Mouse (Mus musculus): ENCODE data around the gene Rrnad1. TPM values are rescaled to one million over a fixed set of nuclear protein-coding genes. Genes with fewer than 3 reads are reported as not detected.
"Not testable (repeated sequence)": the region's sequence is repeated elsewhere in the genome, so short reads cannot be mapped to it uniquely, and the experiment has no call there.

Rrnad1 gene
- polyA plus RNA-seq, 1 experiment from 2014 or later, result 13.6 TPM

GRCm38 (mm10) chr3:87913491-87913890, 17.0 kb downstream of the Rrnad1 start:
- Histone ChIP-seq H3K4me2 (no peak overlapping the region), H3K27ac (ENCODE audit: poor library complexity, severe bottlenecking) (no peak overlapping the region), H3K9me3 (replicated peaks) (no peaks in the 10 kb centered on the region), H3K27me3 (replicated peaks) (no peaks in the 10 kb centered on the region), H3K36me3 (peaks cover 49% of the 10 kb centered on the region), H3K4me1 (replicated peaks) (peaks cover 35% of the 10 kb centered on the region), H3K9ac (no peak overlapping the region), H3K4me3 (no peak overlapping the region)
- no peak for ATAC-seq (ENCODE audit: insufficient number of reproducible peaks, low FRiP score)
- WGBS, result 85% methylated on average over 7 of the region's 7 CpGs

GRCm38 (mm10) chr3:87910573-87911141, 19.9 kb downstream of the Rrnad1 start:
- peak overlapping the region; percentile 65 for H3K9ac ChIP-seq
- peaks cover 46% of the 10 kb centered on the region for H3K4me1 ChIP-seq (replicated peaks)
- WGBS, result 9% methylated on average over 12 of the region's 12 CpGs
- no peaks in the 10 kb centered on the region for H3K9me3 ChIP-seq (replicated peaks)
- peak overlapping the region; percentile 95 for H3K27ac ChIP-seq (ENCODE audit: poor library complexity, severe bottlenecking)
- peaks cover 29% of the 10 kb centered on the region for H3K36me3 ChIP-seq
- H3K27me3 ChIP-seq (replicated peaks), result no peaks in the 10 kb centered on the region
- H3K4me2 ChIP-seq, result peak overlapping the region; percentile 94
- ATAC-seq (ENCODE audit: insufficient number of reproducible peaks, low FRiP score), result peak; percentile 34; the same call in 1 of the 2 replicates
- peak overlapping the region; percentile 50 for H3K4me3 ChIP-seq

DNA sequence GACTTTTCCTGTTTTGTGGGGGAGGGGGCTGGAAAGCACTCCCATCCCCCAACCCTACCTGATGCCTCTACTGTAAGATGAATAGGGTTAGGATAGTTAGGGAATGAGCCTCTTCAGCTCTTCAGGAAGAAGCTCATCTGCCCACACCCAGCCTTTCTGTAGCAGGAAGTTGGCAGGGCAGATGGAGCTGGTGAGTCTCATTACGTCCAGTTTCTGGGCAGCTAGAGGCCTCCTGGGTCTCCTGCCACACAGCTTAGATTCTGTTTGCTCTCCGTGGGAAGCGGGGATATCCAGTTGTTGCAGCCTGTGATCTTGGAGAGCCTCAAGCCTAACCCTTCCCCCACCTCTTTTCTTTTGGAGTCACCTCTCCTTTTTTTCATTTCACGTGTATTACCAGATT, 20.6 kb downstream of the Rrnad1 start:
- H3K9me3 ChIP-seq (replicated peaks), result no peaks in the 10 kb centered on the region
- peaks cover 46% of the 10 kb centered on the region for H3K4me1 ChIP-seq (replicated peaks)
- peak overlapping the region; percentile 65 for H3K9ac ChIP-seq
- peak overlapping the region; percentile 94 for H3K4me2 ChIP-seq
- H3K4me3 ChIP-seq, result peak overlapping the region; percentile 50
- no peak for ATAC-seq (ENCODE audit: insufficient number of reproducible peaks, low FRiP score)
- peaks cover 21% of the 10 kb centered on the region for H3K36me3 ChIP-seq
- H3K27ac ChIP-seq (ENCODE audit: poor library complexity, severe bottlenecking), result peak overlapping the region; percentile 95
- 10% methylated on average over 4 of the region's 4 CpGs for WGBS
- no peaks in the 10 kb centered on the region for H3K27me3 ChIP-seq (replicated peaks)

DNA sequence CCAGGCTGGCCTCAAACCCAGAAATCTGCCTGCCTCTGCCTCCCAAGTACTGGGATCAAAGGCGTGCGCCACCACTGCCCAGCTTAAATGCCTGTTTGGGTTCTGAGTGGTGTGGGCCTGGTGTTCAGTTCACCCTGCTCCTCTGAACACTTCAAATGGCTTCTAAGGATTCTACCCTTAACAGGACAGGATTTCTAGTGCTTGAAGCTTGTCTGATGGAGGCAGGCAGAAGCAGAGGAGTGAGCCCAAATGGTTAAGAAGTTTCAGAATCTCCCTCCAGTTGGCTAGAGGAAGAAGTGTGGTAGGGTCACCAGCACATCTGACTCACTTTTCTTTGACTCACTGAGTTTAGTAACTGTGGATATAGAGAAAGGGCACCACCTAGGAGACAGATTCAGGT, 21.1 kb downstream of the Rrnad1 start:
- H3K4me1 ChIP-seq (replicated peaks), result peaks cover 46% of the 10 kb centered on the region
- peak overlapping the region; percentile 95 for H3K27ac ChIP-seq (ENCODE audit: poor library complexity, severe bottlenecking)
- no peaks in the 10 kb centered on the region for H3K9me3 ChIP-seq (replicated peaks)
- 73% methylated on average over 2 of the region's 2 CpGs for WGBS
- peak overlapping the region; percentile 44; the same call in 1 of the 2 replicates for H3K9ac ChIP-seq
- H3K27me3 ChIP-seq (replicated peaks), result no peaks in the 10 kb centered on the region
- peaks cover 16% of the 10 kb centered on the region for H3K36me3 ChIP-seq
- no peak overlapping the region for H3K4me3 ChIP-seq
- no peak for ATAC-seq (ENCODE audit: insufficient number of reproducible peaks, low FRiP score)
- H3K4me2 ChIP-seq, result peak overlapping the region; percentile 94

DNA sequence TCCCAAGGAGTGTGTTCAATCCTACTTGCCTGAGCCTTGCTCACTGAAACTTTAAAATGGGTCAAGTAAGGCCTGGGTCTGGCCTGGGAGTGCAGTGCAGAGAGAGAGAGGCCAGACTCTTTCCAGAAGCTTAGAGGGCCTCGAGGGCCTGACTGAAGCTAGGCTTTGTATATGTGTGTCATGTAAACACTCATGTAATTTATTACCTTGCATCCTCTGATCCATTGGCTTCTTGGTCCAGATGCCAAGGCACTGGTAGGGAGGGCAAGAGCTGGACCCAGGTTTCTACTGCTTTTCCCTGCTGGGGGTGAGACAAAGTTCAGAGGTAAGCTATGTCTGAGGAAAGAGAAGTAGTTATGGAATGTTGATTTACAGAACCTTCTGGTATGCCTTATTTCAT, 22.6 kb downstream of the Rrnad1 start:
- Histone ChIP-seq H3K9ac (peak overlapping the region; percentile 95), H3K4me2 (peak overlapping the region; percentile 94), H3K36me3 (peaks cover 1% of the 10 kb centered on the region; the same call in 1 of the 2 replicates), H3K4me1 (replicated peaks) (peaks cover 46% of the 10 kb centered on the region), H3K27ac (ENCODE audit: poor library complexity, severe bottlenecking) (peak overlapping the region; percentile 95), H3K4me3 (peak overlapping the region; percentile 74), H3K9me3 (replicated peaks) (no peaks in the 10 kb centered on the region), H3K27me3 (replicated peaks) (no peaks in the 10 kb centered on the region)
- 3% methylated on average over 1 of the region's 1 CpGs for WGBS
- ATAC-seq (ENCODE audit: insufficient number of reproducible peaks, low FRiP score), result no peak

GRCm38 (mm10) chr3:87906981-87907857, 23.3 kb downstream of the Rrnad1 start:
- WGBS, result under 1% methylated on average over 27 of the region's 27 CpGs
- peak; percentile 10; the same call in 1 of the 2 replicates for ATAC-seq (ENCODE audit: insufficient number of reproducible peaks, low FRiP score)
- Histone ChIP-seq H3K27me3 (replicated peaks) (no peaks in the 10 kb centered on the region), H3K9me3 (replicated peaks) (no peaks in the 10 kb centered on the region), H3K4me1 (replicated peaks) (peaks cover 43% of the 10 kb centered on the region), H3K9ac (peak overlapping the region; percentile 95), H3K27ac (ENCODE audit: poor library complexity, severe bottlenecking) (peak overlapping the region; percentile 95), H3K36me3 (no peaks in the 10 kb centered on the region), H3K4me3 (peak overlapping the region; percentile 74), H3K4me2 (peak overlapping the region; percentile 94)

GRCm38 (mm10) chr3:87906601-87906980, 23.9 kb downstream of the Rrnad1 start:
- peak overlapping the region; percentile 94 for H3K4me2 ChIP-seq
- H3K9ac ChIP-seq, result peak overlapping the region; percentile 95
- H3K27me3 ChIP-seq (replicated peaks), result no peaks in the 10 kb centered on the region
- peaks cover 41% of the 10 kb centered on the region for H3K4me1 ChIP-seq (replicated peaks)
- no peaks in the 10 kb centered on the region for H3K36me3 ChIP-seq
- peak overlapping the region; percentile 95 for H3K27ac ChIP-seq (ENCODE audit: poor library complexity, severe bottlenecking)
- 1% methylated on average over 41 of the region's 47 CpGs for WGBS
- H3K4me3 ChIP-seq, result peak overlapping the region; percentile 74
- ATAC-seq (ENCODE audit: insufficient number of reproducible peaks, low FRiP score), result peak; percentile 23
- H3K9me3 ChIP-seq (replicated peaks), result no peaks in the 10 kb centered on the region

DNA sequence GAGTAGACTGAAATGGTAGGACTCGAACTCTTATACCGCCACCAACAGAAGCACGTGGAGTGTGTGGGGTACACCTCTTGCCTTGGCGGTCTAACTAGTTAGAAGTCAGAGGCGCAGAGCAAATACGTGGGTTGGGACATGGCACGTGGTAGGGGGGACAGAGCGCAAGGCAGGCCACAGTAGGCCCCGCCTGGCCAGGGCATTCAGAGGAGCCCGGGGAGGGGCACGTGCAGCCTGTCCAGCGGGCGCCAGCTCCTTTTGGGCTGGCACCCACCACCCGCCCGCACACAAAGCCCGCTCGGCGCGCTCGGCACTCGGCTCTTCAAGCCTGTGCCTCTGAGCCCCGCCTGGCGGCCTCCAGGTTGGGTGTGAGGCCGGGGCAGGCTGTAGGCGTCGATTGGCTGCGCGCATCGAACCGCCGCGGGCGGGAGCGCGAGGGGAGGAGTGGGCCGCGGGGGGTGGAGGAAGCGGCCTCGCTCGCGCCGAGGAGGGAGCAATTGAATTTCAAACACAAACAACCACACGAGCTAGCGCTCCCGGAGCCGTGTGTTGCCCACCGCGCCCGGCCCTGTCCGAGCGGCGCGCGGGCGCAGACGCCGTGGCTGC, 24.5 kb downstream of the Rrnad1 start, which contains the start of gene Hdgf:
Gene Hdgf, plus strand, starts transcription at position 442 of the 606 bp plus-strand sequence.
- H3K4me3 ChIP-seq, result peak within 1 kb of the TSS; percentile 74
- no peaks in the 10 kb centered on the region for H3K36me3 ChIP-seq
- no peaks in the 10 kb centered on the region for H3K27me3 ChIP-seq (replicated peaks)
- peak within 1 kb of the TSS; percentile 95 for H3K9ac ChIP-seq
- peak; percentile 91 for ATAC-seq (ENCODE audit: insufficient number of reproducible peaks, low FRiP score)
- H3K9me3 ChIP-seq (replicated peaks), result no peaks in the 10 kb centered on the region
- H3K27ac ChIP-seq (ENCODE audit: poor library complexity, severe bottlenecking), result peak within 1 kb of the TSS; percentile 95
- H3K4me2 ChIP-seq, result peak within 1 kb of the TSS; percentile 94
- 2% methylated on average over 57 of the region's 57 CpGs for WGBS
- H3K4me1 ChIP-seq (replicated peaks), result peaks cover 43% of the 10 kb centered on the region

- no peaks in the 10 kb centered on the region for H3K9me3 ChIP-seq (replicated peaks)
- H3K36me3 ChIP-seq, result no peaks in the 10 kb centered on the region
- WGBS, result 64% methylated on average over 5 of the region's 5 CpGs
- no peak overlapping the region for H3K4me3 ChIP-seq
- H3K4me1 ChIP-seq (replicated peaks), result peaks cover 23% of the 10 kb centered on the region
- no peak overlapping the region for H3K9ac ChIP-seq
- H3K4me2 ChIP-seq, result no peak overlapping the region
- H3K27me3 ChIP-seq (replicated peaks), result no peaks in the 10 kb centered on the region
- H3K27ac ChIP-seq (ENCODE audit: poor library complexity, severe bottlenecking), result no peak overlapping the region
- ATAC-seq (ENCODE audit: insufficient number of reproducible peaks, low FRiP score), result no peak
Measured at GRCm38 (mm10) chr3:87903821-87904220, 26.7 kb downstream of the Rrnad1 start.

DNA sequence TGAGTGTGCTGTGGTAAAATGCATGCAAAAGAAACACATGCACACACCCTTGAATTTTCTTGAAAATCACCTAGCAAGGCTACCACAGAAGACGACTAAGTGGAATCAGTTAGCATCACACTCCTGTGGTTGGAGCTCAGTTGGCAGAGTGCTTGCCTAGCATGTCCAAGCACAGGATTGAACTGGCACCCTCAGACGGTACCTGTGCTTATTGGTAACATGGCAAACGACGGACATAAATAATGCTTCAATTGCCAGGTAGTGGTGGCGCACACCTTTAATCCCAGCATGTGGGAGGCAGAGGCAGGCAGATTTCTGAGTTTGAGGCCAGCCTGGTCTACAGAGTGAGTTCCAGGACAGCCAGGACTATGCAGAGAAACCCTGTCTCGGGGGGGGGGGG, 28.6 kb downstream of the Rrnad1 start:
- H3K4me2 ChIP-seq; H3K9ac ChIP-seq; H3K27me3 ChIP-seq (replicated peaks); H3K4me1 ChIP-seq (replicated peaks); H3K27ac ChIP-seq (ENCODE audit: poor library complexity, severe bottlenecking); H3K36me3 ChIP-seq; H3K4me3 ChIP-seq; H3K9me3 ChIP-seq (replicated peaks); ATAC-seq (ENCODE audit: insufficient number of reproducible peaks, low FRiP score): not testable (repeated sequence)
- 76% methylated on average over 6 of the region's 6 CpGs for WGBS

DNA sequence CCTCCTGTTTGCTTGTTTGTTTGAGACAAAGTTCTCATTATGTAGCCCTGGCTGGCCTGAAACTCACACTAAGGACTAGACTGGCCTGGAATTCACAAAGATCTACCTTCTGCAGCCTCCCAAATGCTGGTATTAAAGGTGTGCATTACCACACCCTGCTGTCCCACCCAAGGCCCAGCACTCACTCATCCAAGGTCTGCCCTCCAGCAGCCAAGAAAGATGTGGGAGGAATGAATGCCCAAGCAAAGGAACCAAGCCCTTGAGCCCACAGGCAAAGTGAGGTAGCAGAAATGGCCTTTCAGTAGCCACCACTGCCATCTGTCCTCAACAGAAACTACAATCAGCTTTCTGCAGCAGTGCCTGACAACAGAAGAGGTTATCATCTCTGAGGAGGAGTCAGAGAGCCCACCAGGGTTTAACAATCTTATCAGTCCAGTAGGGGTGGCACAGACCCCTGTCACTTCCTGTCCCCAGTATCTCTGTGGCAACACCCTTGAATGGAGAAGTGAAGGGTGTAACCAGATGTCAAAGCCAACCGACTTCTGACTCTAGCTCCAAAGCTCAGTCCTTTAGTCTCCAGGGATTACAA, 29.4 kb downstream of the Rrnad1 start:
- H3K36me3 ChIP-seq, result no peaks in the 10 kb centered on the region
- peaks cover 9% of the 10 kb centered on the region for H3K4me1 ChIP-seq (replicated peaks)
- WGBS, result 0% methylated on average over 1 of the region's 1 CpGs
- no peaks in the 10 kb centered on the region for H3K9me3 ChIP-seq (replicated peaks)
- peak; percentile 62 for ATAC-seq (ENCODE audit: insufficient number of reproducible peaks, low FRiP score)
- no peak overlapping the region for H3K9ac ChIP-seq
- no peaks in the 10 kb centered on the region for H3K27me3 ChIP-seq (replicated peaks)
- H3K4me2 ChIP-seq, result peak overlapping the region; percentile 20
- no peak overlapping the region for H3K4me3 ChIP-seq
- H3K27ac ChIP-seq (ENCODE audit: poor library complexity, severe bottlenecking), result peak overlapping the region; percentile 73
